Mouse (Mus musculus) hindbrain, embryonic 12.5 days (tissue): ENCODE results near the gene Ang5. TPM values are rescaled to one million over a fixed set of nuclear protein-coding genes. Genes with fewer than 3 reads are reported as not detected.
"Not testable (repeated sequence)": the region's sequence is repeated elsewhere in the genome, so short reads cannot be mapped to it uniquely, and the experiment has no call there.

Experiments used
- ATAC-seq: fragments of 200-750 bp; cut with Nextera tagmentation; 2 replicates; pipeline ENCODE4 v1.8.0; 2017; ENCODE audit warnings: moderate TSS enrichment; ENCODE audit not compliant: low FRiP score
- H3K27ac ChIP-seq: fragments of 300-500 bp; sonication (generic); 2 replicates; pipeline ENCODE4 v1.5.1; 2016; ENCODE audit warnings: mild to moderate bottlenecking
- H3K27me3 ChIP-seq: fragments of 300-500 bp; sonication (generic); 2 replicates; pipeline ENCODE4 v1.6.1; 2016; ENCODE audit warnings: mild to moderate bottlenecking
- H3K36me3 ChIP-seq: fragments of 300-500 bp; sonication (generic); 2 replicates; pipeline ENCODE4 v1.6.1; 2016; ENCODE audit warnings: mild to moderate bottlenecking
- H3K4me1 ChIP-seq: fragments of 300-500 bp; sonication (generic); 2 replicates; pipeline ENCODE4 v1.6.1; 2016
- H3K4me2 ChIP-seq: fragments of 300-500 bp; sonication (generic); replicated peaks from 2 replicates; pipeline ENCODE4 v1.6.1; 2016; ENCODE audit warnings: mild to moderate bottlenecking
- H3K4me3 ChIP-seq: fragments of 300-500 bp; sonication (generic); 2 replicates; pipeline ENCODE4 v1.5.1; 2016; ENCODE audit warnings: mild to moderate bottlenecking
- H3K9ac ChIP-seq: fragments of 300-500 bp; sonication (generic); 2 replicates; pipeline ENCODE4 v1.6.1; 2016; ENCODE audit warnings: mild to moderate bottlenecking, moderate library complexity
- H3K9me3 ChIP-seq: fragments of 300-500 bp; sonication (generic); replicated peaks from 2 replicates; pipeline ENCODE4 v1.6.1; 2016; ENCODE audit warnings: mild to moderate bottlenecking
- WGBS: fragments of 180-500 bp; shearing (Covaris S2); methylation state at CpG from one replicate; pipeline ENCODE4 v1.1.7; 2016; 5-methylcytosine and 5-hydroxymethylcytosine counted together
- polyA plus RNA-seq: library from polyadenylated mRNA; unstranded; fragments of >200 nt; fragmentation: Nextera tagmentation; extraction: Ambion mirVana; gene quantifications from 2 replicates; pipeline ENCODE4 v1.2.1, GENCODE M21; 2016

Gene Ang5
- polyA plus RNA-seq, 1 experiment from 2014 or later: not detected

DNA sequence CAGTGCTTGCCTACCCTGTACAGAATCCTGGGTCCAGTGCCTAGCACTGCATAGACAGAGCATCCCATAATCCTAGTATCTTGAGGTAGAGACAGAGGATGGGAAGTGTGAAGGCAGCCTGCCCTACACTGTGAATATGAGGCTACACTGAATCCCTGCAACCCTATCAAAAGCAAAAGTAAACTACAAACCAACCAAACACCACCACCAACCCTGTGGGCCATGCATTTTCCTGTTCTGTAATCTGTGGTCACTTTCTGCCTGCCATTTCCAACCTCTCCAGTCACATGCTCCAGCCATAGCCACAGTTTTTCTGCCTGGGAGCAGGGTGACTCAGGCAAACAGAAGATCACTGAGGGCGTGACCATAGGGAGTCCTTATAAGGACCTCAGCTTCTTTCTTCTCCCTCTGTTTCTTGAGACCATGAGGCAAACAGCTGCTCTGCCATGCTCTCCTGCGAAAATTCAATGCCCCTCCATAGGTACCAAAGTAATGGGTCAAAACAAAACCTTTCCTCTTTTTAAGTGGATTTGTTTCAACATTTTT, 41.7 kb downstream of the Ang5 start:
- not testable (repeated sequence) for H3K9ac ChIP-seq, H3K27ac ChIP-seq, H3K4me2 ChIP-seq, H3K4me3 ChIP-seq, H3K4me1 ChIP-seq, H3K27me3 ChIP-seq, H3K9me3 ChIP-seq, H3K36me3 ChIP-seq, ATAC-seq
- WGBS: 82% methylated on average over 2 of the region's 2 CpGs

- no peak for ATAC-seq
- H3K27me3 ChIP-seq: no peaks in the 10 kb centered on the region
- 93% methylated on average over 3 of the region's 3 CpGs for WGBS
- H3K4me3 ChIP-seq: no peak overlapping the region
- no peak overlapping the region for H3K9ac ChIP-seq
- H3K9me3 ChIP-seq: no peaks in the 10 kb centered on the region
- no peak overlapping the region for H3K4me2 ChIP-seq
- no peaks in the 10 kb centered on the region for H3K4me1 ChIP-seq
- H3K36me3 ChIP-seq: no peaks in the 10 kb centered on the region
- H3K27ac ChIP-seq: no peak overlapping the region
Observed at GRCm38 (mm10) chr14:44001600-44001999, 44.7 kb downstream of the Ang5 start.

GRCm38 (mm10) chr14:44002169-44002568, 45.3 kb downstream of the Ang5 start, which contains the start of gene Ang6:
Gene Ang6 (minus strand): TSS chr14:44002269.
- no peak within 1 kb of the TSS for H3K4me2 ChIP-seq
- no peaks in the 10 kb centered on the region for H3K9me3 ChIP-seq
- H3K36me3 ChIP-seq: no peaks in the 10 kb centered on the region
- no peaks in the 10 kb centered on the region for H3K4me1 ChIP-seq
- H3K27me3 ChIP-seq: no peaks in the 10 kb centered on the region
- no peak within 1 kb of the TSS for H3K4me3 ChIP-seq
- no peak within 1 kb of the TSS for H3K9ac ChIP-seq
- H3K27ac ChIP-seq: no peak within 1 kb of the TSS
- ATAC-seq: no peak
- WGBS: 83% methylated on average over 1 of the region's 1 CpGs

DNA sequence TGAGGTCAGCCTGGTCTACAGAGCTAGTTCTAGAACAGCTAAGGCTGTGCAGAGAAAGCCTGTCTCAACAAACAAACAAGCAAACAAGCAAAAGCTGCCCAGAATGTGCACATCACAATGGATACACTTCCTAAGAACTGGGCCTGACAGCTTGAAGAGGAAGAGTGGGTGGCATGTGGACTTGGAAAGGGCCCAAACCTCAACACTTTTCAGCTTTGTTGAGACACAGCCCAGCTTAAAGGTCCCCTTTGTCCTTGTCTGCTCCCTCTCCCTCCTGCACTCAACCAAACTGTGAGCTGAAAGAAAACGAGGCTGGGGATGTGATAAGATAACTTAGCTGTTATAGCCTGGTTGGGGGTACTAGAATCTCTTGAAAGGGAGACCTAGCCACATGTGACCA, 51.2 kb downstream of the Ang5 start:
- H3K4me3 ChIP-seq, H3K36me3 ChIP-seq, H3K4me2 ChIP-seq, H3K4me1 ChIP-seq, H3K27ac ChIP-seq, H3K9ac ChIP-seq, ATAC-seq, H3K9me3 ChIP-seq, H3K27me3 ChIP-seq: not testable (repeated sequence)
- no CpG with 5 or more reads among the region's 1 CpGs for WGBS

GRCm38 (mm10) chr14:44009686-44010085, 52.8 kb downstream of the Ang5 start:
- WGBS: 56% methylated on average over 2 of the region's 2 CpGs

More at GRCm38 (mm10) chr14:44009686-44010085, 52.8 kb downstream of the Ang5 start:
- not testable (repeated sequence) for H3K9ac ChIP-seq, H3K9me3 ChIP-seq, H3K4me2 ChIP-seq, H3K4me1 ChIP-seq, H3K4me3 ChIP-seq, H3K27ac ChIP-seq, ATAC-seq, H3K36me3 ChIP-seq, H3K27me3 ChIP-seq

Other genes with a start within 250 kb of the Ang5 start
- gene Gm16506, start 229.6 kb upstream of the Ang5 start, polyA plus RNA-seq: not detected in 2 replicates
- not detected in 2 replicates for gene Gm6526, start 209.2 kb upstream of the Ang5 start, polyA plus RNA-seq
- gene Gm8180, start 172.3 kb upstream of the Ang5 start, polyA plus RNA-seq: not detected in 2 replicates
- gene Ear1, start 81.6 kb upstream of the Ang5 start, polyA plus RNA-seq: not detected in 2 replicates
- not detected in 2 replicates for gene Ear10, start 33.5 kb upstream of the Ang5 start, polyA plus RNA-seq
- 8.1 and 12.1 TPM in 2 replicates for gene Gm8113, start 31.7 kb upstream of the Ang5 start, polyA plus RNA-seq
- gene Ang6, start 45.2 kb downstream of the Ang5 start, polyA plus RNA-seq: not detected in 2 replicates
- gene Ear2, start 145.6 kb downstream of the Ang5 start, polyA plus RNA-seq: not detected in 2 replicates
- gene Gm3327, start 166.8 kb downstream of the Ang5 start, polyA plus RNA-seq: not detected in 2 replicates
- gene Gm8212, start 240.6 kb downstream of the Ang5 start, polyA plus RNA-seq: not detected in 2 replicates